Mouse (Mus musculus) embryonic facial prominence, embryonic 13.5 days (tissue): ENCODE measurements around the gene Snapc5. TPM values are rescaled to one million over a fixed set of nuclear protein-coding genes. Genes with fewer than 3 reads are reported as not detected.
"Not testable (repeated sequence)": the region's sequence is repeated elsewhere in the genome, so short reads cannot be mapped to it uniquely, and the experiment has no call there.

Experiments
- ATAC-seq: fragments of 200-750 bp; cut with Nextera tagmentation; 2 replicates; pipeline ENCODE4 v1.8.0; 2017; ENCODE audit warnings: low read depth; ENCODE audit not compliant: insufficient number of reproducible peaks, insufficient read depth, low FRiP score, low TSS enrichment
- H3K27ac ChIP-seq: fragments of 300-500 bp; sonication (generic); 2 replicates; pipeline ENCODE4 v1.5.1; 2015; ENCODE audit warnings: moderate library complexity, mild to moderate bottlenecking, inconsistent platforms
- H3K27me3 ChIP-seq: fragments of 300-500 bp; sonication (generic); 2 replicates; pipeline ENCODE4 v1.6.1; 2015; ENCODE audit warnings: mild to moderate bottlenecking, inconsistent platforms
- H3K36me3 ChIP-seq: fragments of 300-500 bp; sonication (generic); 2 replicates; pipeline ENCODE4 v1.6.1; 2015; ENCODE audit warnings: mild to moderate bottlenecking, inconsistent platforms
- H3K4me1 ChIP-seq: fragments of 300-500 bp; sonication (generic); 2 replicates; pipeline ENCODE4 v1.6.1; 2015; ENCODE audit warnings: inconsistent platforms
- H3K4me2 ChIP-seq: fragments of 300-500 bp; sonication (generic); 2 replicates; pipeline ENCODE4 v1.6.1; 2015; ENCODE audit warnings: moderate library complexity, mild to moderate bottlenecking, inconsistent platforms
- H3K4me3 ChIP-seq: fragments of 300-500 bp; sonication (generic); 2 replicates; pipeline ENCODE4 v1.5.1; 2015; ENCODE audit warnings: mild to moderate bottlenecking, inconsistent platforms
- H3K9ac ChIP-seq: fragments of 300-500 bp; sonication (generic); 2 replicates; pipeline ENCODE4 v1.6.1; 2015; ENCODE audit warnings: mild to moderate bottlenecking, inconsistent platforms
- H3K9me3 ChIP-seq: fragments of 300-500 bp; sonication (generic); 2 replicates; pipeline ENCODE4 v1.6.1; 2016; ENCODE audit warnings: inconsistent platforms
- WGBS: fragments of 180-500 bp; shearing (Covaris S2); methylation state at CpG from one replicate; pipeline ENCODE4 v1.1.7; 2015; ENCODE audit warnings: mixed read lengths; 5-methylcytosine and 5-hydroxymethylcytosine counted together
- polyA plus RNA-seq: library from polyadenylated mRNA; unstranded; fragments of >200 nt; fragmentation: Nextera tagmentation; extraction: Ambion mirVana; gene quantifications from 2 replicates; pipeline ENCODE4 v1.2.1, GENCODE M21; 2015

The Snapc5 gene
- polyA plus RNA-seq = 33.1 and 36.8 TPM in 2 replicates

- H3K4me1 ChIP-seq = peaks cover 19% of the 10 kb centered on the region
- no peaks in the 10 kb centered on the region for H3K9me3 ChIP-seq
- H3K27me3 ChIP-seq = no peaks in the 10 kb centered on the region
- peaks cover 77% of the 10 kb centered on the region for H3K36me3 ChIP-seq
- H3K4me3 ChIP-seq = peak within 1 kb of the TSS; percentile 66
- H3K27ac ChIP-seq = peak within 1 kb of the TSS; percentile 86
- ATAC-seq = peak; percentile 93
- WGBS = under 1% methylated on average over 35 of the region's 35 CpGs
- peak within 1 kb of the TSS; percentile 75 for H3K9ac ChIP-seq
- peak within 1 kb of the TSS; percentile 65 for H3K4me2 ChIP-seq
Observed at GRCm38 (mm10) chr9:64178974-64179646, at the start of gene Snapc5. TSS of gene Snapc5 (plus strand) at chr9:64179274.

GRCm38 (mm10) chr9:64131623-64132022 is 47.5 kb upstream of the Snapc5 start:
- Histone ChIP-seq H3K4me2 (no peak overlapping the region), H3K27me3 (no peaks in the 10 kb centered on the region), H3K4me3 (no peak overlapping the region), H3K36me3 (peaks cover 2% of the 10 kb centered on the region), H3K9me3 (no peaks in the 10 kb centered on the region), H3K4me1 (no peaks in the 10 kb centered on the region), H3K27ac (no peak overlapping the region), H3K9ac (no peak overlapping the region)
- 78% methylated on average over 6 of the region's 6 CpGs for WGBS
- ATAC-seq = no peak

- not testable (repeated sequence) for H3K9me3 ChIP-seq, H3K27me3 ChIP-seq, H3K4me1 ChIP-seq, H3K27ac ChIP-seq, H3K9ac ChIP-seq, H3K4me2 ChIP-seq, ATAC-seq, H3K4me3 ChIP-seq
- 4% methylated on average over 6 of the region's 6 CpGs for whole genome bisulfite sequencing
- H3K36me3 ChIP-seq = peaks cover 33% of the 10 kb centered on the region
Observed at GRCm38 (mm10) chr9:64138896-64139295, 40.2 kb upstream of the Snapc5 start.

- Histone ChIP-seq H3K4me1 (no peaks in the 10 kb centered on the region), H3K9me3 (no peaks in the 10 kb centered on the region), H3K27me3 (no peaks in the 10 kb centered on the region), H3K27ac (no peak overlapping the region), H3K4me3 (no peak overlapping the region), H3K4me2 (no peak overlapping the region), H3K36me3 (peaks cover 38% of the 10 kb centered on the region), H3K9ac (no peak overlapping the region)
- ATAC-seq = no peak
- 94% methylated on average over 9 of the region's 9 CpGs for WGBS
Observed at GRCm38 (mm10) chr9:64139879-64140278, 39.2 kb upstream of the Snapc5 start.

- no peak overlapping the region for H3K4me3 ChIP-seq
- no peaks in the 10 kb centered on the region for H3K4me1 ChIP-seq
- H3K27me3 ChIP-seq = no peaks in the 10 kb centered on the region
- 95% methylated on average over 1 of the region's 1 CpGs for WGBS
- no peaks in the 10 kb centered on the region for H3K9me3 ChIP-seq
- H3K9ac ChIP-seq = no peak overlapping the region
- peaks cover 73% of the 10 kb centered on the region for H3K36me3 ChIP-seq
- H3K4me2 ChIP-seq = no peak overlapping the region
- ATAC-seq = no peak
- H3K27ac ChIP-seq = no peak overlapping the region
Observed at GRCm38 (mm10) chr9:64156641-64157040, 22.4 kb upstream of the Snapc5 start.

GRCm38 (mm10) chr9:64160471-64160870 is 18.6 kb upstream of the Snapc5 start:
- ATAC-seq = no peak
- Histone ChIP-seq H3K27ac (no peak overlapping the region), H3K9me3 (no peaks in the 10 kb centered on the region), H3K4me1 (no peaks in the 10 kb centered on the region), H3K9ac (no peak overlapping the region), H3K27me3 (no peaks in the 10 kb centered on the region), H3K36me3 (peaks cover 71% of the 10 kb centered on the region), H3K4me2 (no peak overlapping the region), H3K4me3 (no peak overlapping the region)
- WGBS = 89% methylated on average over 5 of the region's 5 CpGs

GRCm38 (mm10) chr9:64169967-64170366 is 9.1 kb upstream of the Snapc5 start:
- H3K9ac ChIP-seq, H3K4me3 ChIP-seq, H3K4me2 ChIP-seq, H3K27me3 ChIP-seq, ATAC-seq, H3K27ac ChIP-seq, H3K9me3 ChIP-seq: not testable (repeated sequence)
- Histone ChIP-seq H3K36me3 (peaks cover 18% of the 10 kb centered on the region), H3K4me1 (peaks cover 21% of the 10 kb centered on the region)
- 90% methylated on average over 3 of the region's 3 CpGs for WGBS

- Histone ChIP-seq H3K4me3 (peak overlapping the region; percentile 93), H3K9me3 (no peaks in the 10 kb centered on the region), H3K4me1 (peaks cover 25% of the 10 kb centered on the region), H3K27me3 (no peaks in the 10 kb centered on the region), H3K4me2 (peak overlapping the region; percentile 82), H3K9ac (peak overlapping the region; percentile 88), H3K36me3 (peaks cover 28% of the 10 kb centered on the region), H3K27ac (peak overlapping the region; percentile 95)
- 3% methylated on average over 18 of the region's 18 CpGs for WGBS
- ATAC-seq = peak; percentile 52; the same call in 1 of the 2 replicates
Observed at GRCm38 (mm10) chr9:64172145-64172815, 6.8 kb upstream of the Snapc5 start.

GRCm38 (mm10) chr9:64172816-64173665 is 6.0 kb upstream of the Snapc5 start, which contains the start of the genes Zwilch and Rpl4:
TSS of gene Zwilch (minus strand) at chr9:64173104.
TSS of gene Rpl4 (plus strand) at chr9:64173375.
- H3K9ac ChIP-seq = peak within 1 kb of the TSS; percentile 93
- H3K4me1 ChIP-seq = peaks cover 25% of the 10 kb centered on the region
- peaks cover 36% of the 10 kb centered on the region for H3K36me3 ChIP-seq
- no peaks in the 10 kb centered on the region for H3K9me3 ChIP-seq
- peak; percentile 78 for ATAC-seq
- H3K27me3 ChIP-seq = no peaks in the 10 kb centered on the region
- WGBS = under 1% methylated on average over 42 of the region's 42 CpGs
- peak within 1 kb of the TSS; percentile 95 for H3K27ac ChIP-seq
- peak within 1 kb of the TSS; percentile 82 for H3K4me2 ChIP-seq
- peak within 1 kb of the TSS; percentile 93 for H3K4me3 ChIP-seq

GRCm38 (mm10) chr9:64173666-64174220 is 5.3 kb upstream of the Snapc5 start:
- under 1% methylated on average over 16 of the region's 16 CpGs for WGBS

GRCm38 (mm10) chr9:64174341-64174740 is 4.7 kb upstream of the Snapc5 start:
- peak overlapping the region; percentile 93 for H3K9ac ChIP-seq
- peaks cover 25% of the 10 kb centered on the region for H3K4me1 ChIP-seq
- peak overlapping the region; percentile 95; the same call in 1 of the 2 replicates for H3K27ac ChIP-seq
- no peaks in the 10 kb centered on the region for H3K27me3 ChIP-seq
- peak overlapping the region; percentile 93 for H3K4me3 ChIP-seq
- peaks cover 45% of the 10 kb centered on the region for H3K36me3 ChIP-seq
- peak overlapping the region; percentile 82 for H3K4me2 ChIP-seq
- H3K9me3 ChIP-seq = no peaks in the 10 kb centered on the region
- ATAC-seq = no peak

More at GRCm38 (mm10) chr9:64173666-64174220, 5.3 kb upstream of the Snapc5 start:
- Histone ChIP-seq H3K9me3 (no peaks in the 10 kb centered on the region), H3K36me3 (peaks cover 43% of the 10 kb centered on the region), H3K4me3 (peak overlapping the region; percentile 93), H3K27ac (peak overlapping the region; percentile 95), H3K4me2 (peak overlapping the region; percentile 82), H3K27me3 (no peaks in the 10 kb centered on the region), H3K4me1 (peaks cover 25% of the 10 kb centered on the region), H3K9ac (peak overlapping the region; percentile 93)
- no peak for ATAC-seq
